Mouse (Mus musculus): ENCODE data around the gene Cers6.

Cers6 gene

GRCm38 (mm10) chr2:68959573-68959972 lies 98.3 kb downstream of the Cers6 start:
- DNase-seq (ENCODE audit: low read depth in 2 of 2, low spot score in 2 of 2) = no peak

DNA sequence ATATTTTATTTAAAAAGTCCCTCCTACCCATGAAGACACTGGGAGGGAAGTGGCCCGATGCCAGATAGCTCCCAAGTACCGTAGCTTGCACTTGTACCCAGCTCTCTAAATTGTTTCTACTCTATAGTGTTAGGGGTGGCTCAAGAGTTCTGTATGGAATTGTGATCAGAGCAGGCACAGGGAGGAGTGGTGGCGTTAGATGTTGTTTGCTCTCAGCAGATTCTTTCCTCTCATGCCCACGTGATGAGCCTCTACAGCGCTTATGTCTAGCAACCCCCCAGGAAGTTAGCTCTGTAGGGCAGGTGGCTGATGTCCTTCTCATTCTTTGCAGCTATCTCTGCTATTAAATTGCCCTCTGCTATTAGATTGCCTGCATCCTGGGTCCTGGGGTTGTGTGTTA lies 98.8 kb downstream of the Cers6 start:
- no peak for DNase-seq (ENCODE audit: low read depth in 2 of 2, low spot score in 2 of 2)

DNA sequence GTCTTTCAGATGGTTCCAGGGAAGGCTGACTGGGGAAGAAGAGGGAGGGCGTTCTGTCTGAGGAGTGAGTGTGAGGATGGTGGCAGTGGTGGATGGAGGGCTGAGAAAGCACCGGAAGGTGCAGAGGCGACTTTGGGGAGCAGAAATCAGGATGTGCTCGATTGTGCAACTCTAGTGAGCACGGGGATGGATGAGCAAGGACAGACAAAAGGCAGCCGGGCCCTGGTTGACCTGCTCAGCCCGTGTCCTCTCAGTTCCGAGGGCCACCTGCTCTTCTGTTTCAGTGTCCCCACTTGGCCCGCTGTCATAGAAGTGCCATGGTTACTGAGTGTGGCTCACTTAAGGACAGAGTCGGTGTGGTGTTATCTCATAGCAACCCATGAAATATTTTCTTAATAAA lies 99.4 kb downstream of the Cers6 start:
- DNase-seq (ENCODE audit: low read depth in 2 of 2, low spot score in 2 of 2) = no peak

DNA sequence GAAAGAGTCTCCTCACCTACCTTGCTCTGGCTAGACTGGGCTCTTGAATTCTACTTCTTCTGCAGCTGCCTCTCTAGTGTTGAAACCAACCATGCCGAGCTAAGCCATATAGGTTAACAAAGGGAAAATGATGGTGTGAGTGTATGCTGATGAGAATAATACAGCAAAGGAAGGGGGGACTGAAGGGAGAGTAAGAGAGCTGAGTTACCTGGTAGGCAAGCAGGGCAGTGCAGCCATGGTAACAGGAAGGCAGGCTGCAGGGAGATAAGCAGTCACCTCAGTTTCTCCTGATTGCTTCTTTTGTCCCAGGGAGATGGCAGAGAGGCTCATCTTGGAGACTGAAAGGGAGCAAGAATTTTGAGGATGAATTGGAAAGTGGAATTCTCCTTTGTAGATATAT lies 105.1 kb downstream of the Cers6 start:
- no peak for DNase-seq (ENCODE audit: low read depth in 2 of 2, low spot score in 2 of 2)

DNA sequence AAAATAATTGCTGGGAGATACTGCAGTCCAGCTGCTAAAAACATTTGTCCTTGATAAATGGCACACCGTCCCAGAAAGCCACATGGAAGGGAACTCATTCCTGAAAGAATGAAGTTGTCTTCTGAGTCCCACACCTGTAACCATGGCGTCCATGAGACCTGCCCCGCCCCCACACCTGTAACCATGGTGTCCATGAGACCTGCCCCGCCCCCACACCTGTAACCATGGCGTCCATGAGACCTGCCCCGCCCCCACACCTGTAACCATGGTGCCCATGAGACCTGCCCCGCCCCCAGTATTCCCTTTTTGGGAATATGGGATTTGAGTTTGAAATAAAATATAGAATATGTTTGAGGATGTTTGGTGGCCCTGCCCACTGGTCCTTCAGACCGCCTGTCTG lies 106.8 kb downstream of the Cers6 start:
- DNase-seq (ENCODE audit: low read depth in 2 of 2, low spot score in 2 of 2) = no peak

- no peak for DNase-seq (ENCODE audit: low read depth in 2 of 2, low spot score in 2 of 2)
Measured at GRCm38 (mm10) chr2:68971840-68972239, 110.6 kb downstream of the Cers6 start.

DNA sequence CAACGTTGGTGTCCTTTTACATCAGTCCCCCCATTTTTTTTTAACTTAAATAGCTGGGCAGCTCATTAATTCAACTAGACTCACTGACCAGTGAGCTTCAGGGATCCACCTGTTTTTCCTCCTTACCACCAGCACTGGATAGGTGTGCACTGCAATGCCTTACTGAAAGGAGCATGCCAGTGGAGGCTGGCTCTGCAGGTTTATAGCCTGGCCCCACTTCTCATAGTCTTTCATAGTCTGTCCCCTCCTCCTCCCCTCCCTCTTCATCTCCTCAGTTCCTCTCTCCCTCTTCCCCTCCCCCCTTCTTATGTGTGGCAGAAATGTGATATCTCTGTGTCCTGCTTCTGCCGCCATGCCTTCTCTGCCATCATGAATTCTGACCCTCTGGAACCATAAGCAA lies 112.5 kb downstream of the Cers6 start:
- no peak for DNase-seq (ENCODE audit: low read depth in 2 of 2, low spot score in 2 of 2)

DNA sequence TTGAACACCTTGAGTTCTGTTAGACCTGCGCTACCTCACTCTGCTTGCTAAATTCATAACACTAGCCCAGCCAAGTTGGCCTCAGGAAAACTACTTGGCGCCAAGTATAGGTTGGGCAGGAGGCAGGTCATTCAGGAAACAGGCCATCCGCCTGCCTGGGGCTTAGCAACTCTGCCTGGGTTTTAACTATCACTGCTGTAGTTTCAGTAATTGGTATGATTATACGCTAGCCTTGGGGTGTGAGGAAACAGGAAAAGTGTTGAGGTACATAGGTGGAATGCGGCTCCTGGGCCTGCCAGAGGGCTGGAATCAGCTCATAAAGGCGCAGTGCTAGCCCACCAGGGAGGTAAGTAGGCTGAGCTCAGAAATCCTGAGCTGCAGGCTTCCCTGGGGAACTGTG lies 114.0 kb downstream of the Cers6 start:
- DNase-seq (ENCODE audit: low read depth in 2 of 2, low spot score in 2 of 2) = no peak

GRCm38 (mm10) chr2:68975780-68976179 lies 114.5 kb downstream of the Cers6 start:
- DNase-seq (ENCODE audit: low read depth in 2 of 2, low spot score in 2 of 2) = no peak

GRCm38 (mm10) chr2:68978244-68978643 lies 117.0 kb downstream of the Cers6 start:
- no peak for DNase-seq (ENCODE audit: low read depth in 2 of 2, low spot score in 2 of 2)

GRCm38 (mm10) chr2:68978660-68979604 lies 117.7 kb downstream of the Cers6 start:
- DNase-seq (ENCODE audit: low read depth in 2 of 2, low spot score in 2 of 2) = no peak

DNA sequence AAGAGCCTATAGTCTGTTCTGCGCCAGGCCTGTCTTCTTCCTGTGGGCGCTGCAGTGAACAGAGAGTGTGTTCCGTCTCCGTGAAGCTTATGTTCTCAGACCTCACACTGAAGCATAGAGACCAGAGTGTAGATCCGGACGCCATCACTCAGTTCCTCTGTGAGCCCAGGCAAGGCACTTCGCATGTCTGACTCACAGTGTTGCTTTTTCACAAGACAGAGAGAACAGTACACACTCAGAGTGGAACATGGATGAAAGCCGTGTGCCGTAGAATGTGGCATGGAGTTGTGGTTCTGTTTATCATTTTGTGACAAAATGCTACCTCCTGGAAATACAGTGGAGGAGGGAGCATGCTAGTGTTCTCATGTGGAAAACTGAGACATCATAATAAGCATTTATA lies 120.1 kb downstream of the Cers6 start:
- no peak for DNase-seq (ENCODE audit: low read depth in 2 of 2, low spot score in 2 of 2)

- DNase-seq (ENCODE audit: low read depth in 2 of 2, low spot score in 2 of 2) = no peak
Measured at GRCm38 (mm10) chr2:68981756-68982409, 120.6 kb downstream of the Cers6 start.

- no peak for DNase-seq (ENCODE audit: low read depth in 2 of 2, low spot score in 2 of 2)
Measured at GRCm38 (mm10) chr2:68982979-68983378, 121.7 kb downstream of the Cers6 start.

- DNase-seq (ENCODE audit: low read depth in 2 of 2, low spot score in 2 of 2) = no peak
Measured at GRCm38 (mm10) chr2:68983431-68983830, 122.2 kb downstream of the Cers6 start.

DNA sequence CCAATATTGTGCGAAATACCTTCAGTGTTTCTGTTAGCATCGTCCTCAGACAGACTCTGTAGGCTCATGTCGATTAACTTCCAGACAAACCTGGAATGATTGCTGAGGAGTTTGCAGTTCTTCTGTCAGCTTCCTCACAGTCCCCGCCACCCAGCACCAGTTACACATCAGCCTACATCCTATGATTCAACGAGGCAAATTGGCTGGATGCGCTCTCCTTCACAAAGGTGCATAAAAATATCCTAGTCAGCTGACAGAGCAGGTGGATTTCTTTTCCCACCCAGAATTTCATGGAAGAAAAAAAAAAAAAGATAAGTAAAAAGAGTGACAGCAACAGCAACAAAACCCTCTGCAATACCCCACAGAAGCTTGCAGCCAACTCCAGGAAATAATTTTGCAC lies 127.9 kb downstream of the Cers6 start:
- no peak for DNase-seq (ENCODE audit: low read depth in 2 of 2, low spot score in 2 of 2)

DNA sequence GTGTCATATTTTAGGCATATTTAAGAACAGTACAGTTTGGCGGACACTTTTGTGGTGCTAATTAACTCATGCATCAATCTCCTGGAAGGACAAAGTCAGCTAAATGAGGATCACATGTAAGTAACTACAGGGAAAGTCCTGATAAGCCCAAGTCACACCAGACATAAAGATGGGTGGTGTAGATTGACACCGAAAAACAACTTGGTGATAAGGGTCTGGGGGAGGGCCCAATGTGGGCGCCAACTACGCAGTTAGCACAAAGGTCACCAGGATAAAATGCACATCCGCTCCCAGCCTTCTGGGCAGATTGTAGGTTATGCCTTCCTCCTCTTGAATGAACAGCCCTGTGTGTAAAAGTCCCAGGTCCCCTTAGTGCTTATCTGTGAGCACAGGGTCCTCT lies 131.4 kb downstream of the Cers6 start:
- DNase-seq (ENCODE audit: low read depth in 2 of 2, low spot score in 2 of 2) = no peak

DNA sequence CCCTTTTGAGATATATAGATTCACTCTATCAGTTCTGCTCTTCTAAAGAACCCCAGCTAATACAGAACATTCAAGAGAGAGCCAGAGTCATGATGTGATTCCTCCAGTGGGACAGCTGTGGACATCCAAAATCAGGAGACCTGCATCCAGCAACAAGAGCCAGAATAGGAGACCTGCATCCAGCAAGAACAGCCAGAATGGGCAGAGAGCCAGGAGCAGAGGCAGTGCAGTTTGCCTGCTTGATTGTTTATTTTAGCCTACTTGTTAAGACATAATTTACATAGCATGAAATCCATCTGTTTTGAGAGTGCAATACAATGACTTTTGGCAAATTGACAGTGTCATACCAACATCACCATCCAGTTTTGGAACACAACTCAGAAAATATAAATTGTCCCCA lies 133.2 kb downstream of the Cers6 start:
- no peak for DNase-seq (ENCODE audit: low read depth in 2 of 2, low spot score in 2 of 2)

DNA sequence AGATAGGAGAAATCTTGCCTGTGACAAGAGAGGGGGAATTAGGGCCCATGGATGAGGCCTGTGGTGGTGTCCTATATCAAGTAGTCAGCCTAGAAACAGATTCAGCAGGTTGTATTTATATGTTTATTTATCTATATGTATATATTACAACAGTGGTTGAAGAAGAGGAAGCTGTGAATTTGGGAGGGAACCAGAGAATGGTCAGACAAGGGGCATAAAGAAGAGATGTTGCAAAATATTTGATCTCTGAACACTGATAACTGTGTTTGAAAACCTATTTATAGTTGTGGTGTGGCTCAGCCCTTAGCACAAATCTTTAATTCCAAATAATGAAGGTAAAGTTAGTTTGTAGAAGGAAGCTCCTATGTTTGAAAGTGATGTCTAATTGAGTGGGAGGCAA lies 134.5 kb downstream of the Cers6 start:
- no peak for DNase-seq (ENCODE audit: low read depth in 2 of 2, low spot score in 2 of 2)

- no peak for DNase-seq (ENCODE audit: low read depth in 2 of 2, low spot score in 2 of 2)
Measured at GRCm38 (mm10) chr2:68996268-68996667, 135.0 kb downstream of the Cers6 start.

DNA sequence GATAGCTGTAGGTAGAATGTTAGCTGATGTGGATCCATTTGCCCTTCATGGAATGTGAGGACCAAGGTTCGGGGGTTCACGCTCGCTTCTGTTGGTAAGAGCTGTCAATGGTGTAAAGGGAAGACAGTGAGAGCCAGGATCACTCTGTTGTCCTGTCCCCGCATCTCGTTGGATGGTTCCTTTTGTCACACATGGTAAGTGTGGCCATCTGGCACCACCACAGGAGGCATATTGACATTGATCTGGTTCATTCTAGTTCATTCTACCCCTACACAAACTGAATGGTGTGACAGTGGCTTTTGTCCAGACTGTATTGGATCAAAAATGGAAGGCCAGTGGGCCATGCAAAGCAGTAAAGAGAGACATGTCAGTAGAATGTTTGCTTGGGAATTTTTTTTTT lies 142.8 kb downstream of the Cers6 start:
- no peak for DNase-seq (ENCODE audit: low read depth in 2 of 2, low spot score in 2 of 2)

GRCm38 (mm10) chr2:69011392-69011791 lies 150.2 kb downstream of the Cers6 start:
- no peak for DNase-seq (ENCODE audit: low read depth in 2 of 2, low spot score in 2 of 2)

DNA sequence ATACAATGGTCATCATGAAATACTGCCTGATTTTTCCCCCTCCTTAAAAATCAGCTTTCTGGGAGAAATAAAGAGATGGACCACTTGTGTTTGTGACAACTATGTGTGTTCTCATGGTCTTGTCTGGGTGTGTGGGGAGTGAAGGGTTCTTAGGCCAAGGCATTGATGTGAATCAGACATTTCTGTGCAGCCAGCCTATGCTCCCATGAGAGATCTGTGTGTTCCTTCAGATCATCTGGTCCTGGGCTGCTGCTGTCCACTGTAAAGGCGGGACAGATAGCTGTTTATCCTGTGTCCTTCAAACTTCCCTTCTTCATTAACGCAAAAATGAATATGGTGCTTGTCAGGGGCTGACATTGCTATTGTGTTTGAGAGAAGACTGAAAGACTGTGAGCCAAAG lies 150.6 kb downstream of the Cers6 start:
- no peak for DNase-seq (ENCODE audit: low read depth in 2 of 2, low spot score in 2 of 2)

Data from CD8-positive naive resting alpha-beta T cell, adult 2 months (primary cell).